Mouse (Mus musculus): ENCODE measurements at regions not wholly inside any gene's neighbourhood (a gene's known extent, or its start where the extent isn't known, plus 50 kb on each side); places are given as distances from the start of the nearest gene placed in this dataset.

DNA sequence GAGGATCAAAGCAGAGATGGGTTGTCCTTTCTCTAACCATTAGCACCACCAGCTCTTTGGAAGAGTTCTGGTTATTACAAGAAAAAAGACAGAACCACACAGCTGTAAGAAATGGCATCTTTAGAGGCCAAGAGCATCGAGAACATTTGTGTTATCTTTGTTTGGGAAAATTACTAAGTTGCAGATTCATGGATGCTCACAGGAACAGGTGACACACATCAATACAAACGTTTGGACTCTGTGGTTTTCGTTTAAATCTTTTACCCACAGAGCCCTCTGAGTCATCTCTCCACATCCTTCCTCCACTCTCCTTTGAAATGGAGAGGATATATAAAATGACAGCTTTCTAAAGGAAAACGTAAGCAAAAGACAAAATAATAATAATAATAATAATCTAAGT lies 184.5 kb upstream of the Ppargc1a start:
- ATAC-seq: no peak

DNA sequence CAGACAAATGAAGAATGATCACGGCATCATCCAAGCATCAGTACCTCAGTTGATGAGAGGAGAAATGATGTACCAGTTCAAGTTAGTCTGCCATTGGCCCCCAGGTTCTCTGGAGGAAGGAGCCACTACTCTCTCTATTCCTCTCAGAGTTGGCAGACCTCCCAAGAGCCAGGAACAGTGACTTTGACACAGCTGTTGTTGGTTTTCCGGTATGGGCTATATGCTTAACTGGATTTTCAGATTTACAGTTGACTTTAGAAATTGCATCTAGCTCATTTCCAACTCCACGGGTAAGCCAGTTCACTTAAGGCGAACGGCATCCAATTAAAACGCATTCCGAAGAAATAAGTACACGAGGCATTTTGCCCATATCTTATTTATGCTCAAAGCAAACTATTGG lies 182.9 kb upstream of the Ppargc1a start:
- no peak for ATAC-seq

DNA sequence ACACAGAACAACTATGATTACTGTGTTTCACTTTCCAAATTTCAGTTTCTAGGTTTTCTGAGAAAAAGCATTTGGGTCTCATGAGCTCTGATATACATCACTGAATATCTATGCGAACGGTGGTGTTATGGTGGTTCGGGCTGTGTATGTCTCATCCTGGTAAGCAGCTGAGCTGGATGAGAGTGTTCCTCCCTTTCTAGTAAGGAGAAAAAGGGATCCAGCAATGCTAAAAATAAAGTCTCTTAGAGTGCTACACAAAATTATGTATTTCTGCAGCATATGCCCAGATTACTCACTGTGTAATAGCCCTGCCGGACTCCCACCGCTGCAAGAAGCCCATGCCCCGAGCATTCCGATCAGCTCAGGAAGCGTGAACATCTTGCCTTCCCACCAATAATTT lies 173.4 kb upstream of the Ppargc1a start:
- ATAC-seq: no peak

DNA sequence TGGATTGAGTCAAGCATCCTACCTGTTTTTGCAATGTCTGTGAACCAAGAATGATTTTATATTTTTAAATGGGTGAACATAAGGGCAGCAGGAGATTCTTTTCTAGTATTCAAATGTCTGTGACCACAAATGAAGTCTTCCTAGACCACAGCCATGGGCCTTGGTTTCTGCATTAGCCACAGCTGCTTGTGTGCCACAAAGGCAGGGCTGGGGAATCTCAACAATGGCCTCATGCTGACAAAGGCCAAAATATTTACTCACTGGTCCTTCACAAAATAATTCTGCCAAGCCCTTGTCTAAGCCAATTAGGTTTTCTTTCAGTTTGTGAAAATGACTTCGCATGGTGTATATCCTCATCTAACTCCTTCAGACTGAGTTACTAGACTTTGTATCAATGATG lies 162.7 kb upstream of the Ppargc1a start:
- ATAC-seq: no peak

DNA sequence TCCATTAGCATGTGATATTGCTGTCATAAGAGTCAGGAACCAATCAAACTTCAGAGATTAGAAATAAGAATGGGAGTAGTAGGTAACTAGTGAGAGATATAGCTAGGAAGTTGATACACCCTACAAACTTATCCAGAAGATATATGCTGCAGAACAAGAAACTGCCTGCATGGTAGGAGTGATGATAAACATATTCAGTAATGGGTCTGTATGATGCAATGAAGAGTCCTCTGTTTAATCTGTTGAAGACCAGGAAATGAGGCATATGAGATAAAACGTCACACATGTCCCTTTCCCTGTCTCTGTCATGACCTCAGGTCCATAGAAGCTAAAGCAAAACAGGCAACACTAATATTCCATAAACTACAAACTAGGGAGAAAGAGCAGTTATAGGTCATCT lies 162.2 kb upstream of the Ppargc1a start:
- no peak for ATAC-seq

DNA sequence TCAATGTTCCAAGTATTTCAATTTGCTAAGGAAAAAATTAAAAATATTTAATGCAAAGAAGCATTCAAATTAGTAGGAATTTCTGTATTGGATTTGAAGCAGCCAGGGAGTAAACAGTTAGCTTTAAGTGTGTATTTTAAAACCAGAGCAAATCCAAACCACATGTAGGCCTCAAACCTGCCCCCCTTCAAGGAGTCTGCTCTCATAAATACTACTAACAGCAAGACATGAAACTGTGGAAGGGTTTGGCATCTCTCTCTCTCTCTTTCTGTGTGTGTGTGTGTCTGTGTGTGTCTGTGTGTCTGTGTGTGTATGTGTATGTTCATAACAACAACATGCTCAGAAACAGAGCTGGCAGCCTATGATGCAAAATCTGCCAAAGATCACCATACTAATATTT lies 159.2 kb upstream of the Ppargc1a start:
- ATAC-seq: no peak

DNA sequence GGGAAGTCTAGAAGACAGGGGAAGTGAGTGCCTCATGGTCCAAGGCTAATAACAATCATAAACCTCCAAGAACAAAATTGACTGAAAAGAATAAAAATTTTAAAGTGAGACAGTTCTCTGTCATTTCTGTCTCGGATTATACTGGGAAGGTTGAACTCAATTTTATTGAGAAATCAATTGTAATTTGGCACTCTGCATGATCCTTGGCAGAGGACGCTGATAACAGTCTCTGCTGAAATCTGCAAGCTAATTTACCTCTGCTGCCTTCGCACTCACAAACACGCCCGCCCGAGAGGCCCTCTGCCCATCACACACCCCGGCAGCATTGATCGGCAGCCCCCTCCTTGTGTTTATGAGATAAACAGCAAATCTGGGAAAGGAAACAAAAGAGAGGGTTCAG lies 151.4 kb upstream of the Ppargc1a start:
- ATAC-seq: no peak

DNA sequence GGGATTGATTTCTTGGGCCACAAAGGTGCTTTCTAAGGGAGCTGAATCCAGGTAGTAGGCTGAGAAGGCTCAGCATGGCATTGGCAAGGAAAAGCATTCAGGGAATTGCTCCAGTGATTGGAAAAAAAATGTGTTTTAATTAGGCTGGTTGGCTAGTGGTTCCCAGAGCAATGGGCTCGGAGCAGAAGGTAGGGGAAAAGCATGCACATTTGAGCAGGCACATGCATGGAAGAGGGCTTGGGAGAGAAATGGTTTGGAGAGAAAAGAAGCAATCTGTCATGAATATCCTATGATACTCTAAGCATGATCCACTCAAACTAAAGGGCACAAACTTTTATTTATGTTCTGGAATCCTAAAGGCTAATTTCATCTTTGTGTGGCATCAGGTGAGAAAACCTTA lies 150.9 kb upstream of the Ppargc1a start:
- no peak for ATAC-seq

DNA sequence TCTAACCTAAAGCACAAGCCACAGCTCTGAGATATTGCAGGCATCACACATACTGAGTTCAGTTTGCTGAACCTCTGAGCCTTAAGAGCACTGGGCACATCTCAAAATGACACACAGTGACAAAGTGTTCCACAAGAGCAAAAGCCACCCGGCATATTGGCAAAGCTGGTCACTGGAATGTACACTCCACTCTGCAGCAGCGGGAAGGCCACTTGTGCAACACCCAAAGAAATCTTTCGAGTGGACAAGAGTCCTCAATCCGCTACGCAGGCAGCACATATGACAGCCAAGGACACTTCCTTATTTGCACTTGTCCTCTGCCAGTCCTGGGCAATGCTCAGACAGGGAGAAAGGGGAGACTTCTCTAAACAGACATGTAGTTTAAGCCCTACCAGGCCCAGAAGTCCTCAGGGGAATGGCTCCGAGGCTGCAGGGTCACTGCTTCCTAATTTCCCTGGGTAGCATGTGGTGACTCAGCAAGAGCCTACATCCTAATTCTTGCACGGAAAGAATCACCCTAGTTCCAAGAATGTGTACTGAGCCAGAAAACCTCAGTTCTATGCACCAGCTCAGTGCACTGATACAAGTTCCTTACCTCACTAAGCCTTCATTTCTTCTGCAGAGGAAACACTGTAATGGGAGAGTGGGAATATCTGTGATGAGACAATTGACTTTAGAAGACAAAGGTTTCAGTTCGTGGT lies 144.5 kb upstream of the Ppargc1a start:
- no peak for ATAC-seq

DNA sequence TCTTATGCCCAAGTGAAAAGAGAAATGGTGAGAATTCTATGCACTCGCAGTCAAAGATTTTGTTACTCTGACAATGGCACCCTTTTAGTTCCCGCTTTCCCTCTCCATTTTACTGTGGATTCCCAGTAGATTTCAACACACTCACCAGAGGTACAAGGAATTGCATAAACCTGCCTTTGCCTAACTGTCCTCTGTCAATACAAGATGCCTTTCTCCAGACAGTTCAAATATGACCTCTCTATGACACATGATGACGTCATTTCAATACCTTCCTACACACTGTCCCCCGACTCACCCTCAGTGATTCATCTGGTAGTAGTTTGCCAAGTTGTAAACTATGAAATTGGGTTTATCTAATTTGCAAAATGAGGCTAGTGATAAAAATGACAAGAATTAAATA lies 143.1 kb upstream of the Ppargc1a start:
- no peak for ATAC-seq

DNA sequence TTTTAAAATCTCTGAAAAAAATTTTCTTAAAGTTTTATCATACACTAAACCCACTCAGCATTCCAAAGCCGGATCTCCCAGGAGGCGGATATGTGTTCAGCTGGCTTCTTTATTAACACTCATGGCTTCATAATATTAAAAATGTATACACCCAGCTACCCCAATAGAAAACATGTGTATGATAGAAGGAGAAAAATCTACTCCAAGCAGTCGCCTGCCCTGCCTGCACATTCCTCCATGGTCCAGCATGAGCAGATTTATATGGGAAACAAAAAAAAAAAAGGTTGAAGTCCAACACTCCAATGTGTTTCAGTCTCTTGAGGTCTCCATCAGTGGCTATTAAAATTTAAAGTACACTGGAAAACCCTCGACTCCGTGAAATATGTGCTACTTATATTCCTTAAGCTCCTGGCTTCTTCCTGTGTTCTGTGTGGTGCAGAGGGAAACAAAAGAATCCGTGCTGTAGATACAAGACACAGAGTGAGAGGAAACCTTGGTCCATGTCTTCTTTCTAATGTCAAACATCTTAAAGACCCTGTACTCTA lies 142.0 kb upstream of the Ppargc1a start:
- no peak for ATAC-seq

DNA sequence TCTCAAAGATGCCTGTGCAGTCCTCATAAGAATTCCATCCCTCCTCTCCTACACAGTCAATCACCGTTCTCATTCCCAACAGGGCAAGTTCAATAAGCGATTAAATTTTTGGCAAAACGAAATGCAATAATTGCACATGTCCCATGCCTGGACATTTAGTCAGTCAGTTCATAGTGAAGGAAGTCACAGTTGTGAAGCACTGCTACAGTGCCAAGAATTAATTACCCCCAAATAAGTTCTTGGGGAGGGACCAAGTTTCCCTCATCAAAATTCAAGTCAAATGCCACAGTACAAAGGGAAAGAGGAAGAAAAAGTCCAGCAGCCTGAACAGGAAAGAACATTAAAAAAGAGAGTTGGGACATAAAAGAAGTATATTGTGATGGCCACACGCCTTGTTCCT lies 112.4 kb upstream of the Ppargc1a start:
- ATAC-seq: no peak

DNA sequence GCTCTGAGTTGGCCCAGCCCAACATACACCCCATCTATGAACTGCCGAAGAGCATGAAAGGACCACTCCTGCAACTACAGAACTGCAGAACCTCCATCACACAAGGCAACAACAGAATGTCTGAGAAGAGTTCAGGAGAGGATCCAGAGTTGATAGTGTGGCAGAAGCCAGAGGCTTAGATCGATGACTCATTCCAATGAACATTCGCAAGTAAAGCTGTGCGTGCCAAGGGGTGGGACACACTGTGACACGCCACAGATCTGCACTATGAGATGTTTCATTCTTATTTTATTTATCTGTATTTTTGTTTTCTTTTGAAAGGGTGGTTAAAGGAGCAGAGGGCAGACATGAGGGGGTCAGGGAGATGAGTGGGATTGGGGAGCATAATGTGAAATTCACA lies 103.7 kb upstream of the Ppargc1a start:
- no peak for ATAC-seq

DNA sequence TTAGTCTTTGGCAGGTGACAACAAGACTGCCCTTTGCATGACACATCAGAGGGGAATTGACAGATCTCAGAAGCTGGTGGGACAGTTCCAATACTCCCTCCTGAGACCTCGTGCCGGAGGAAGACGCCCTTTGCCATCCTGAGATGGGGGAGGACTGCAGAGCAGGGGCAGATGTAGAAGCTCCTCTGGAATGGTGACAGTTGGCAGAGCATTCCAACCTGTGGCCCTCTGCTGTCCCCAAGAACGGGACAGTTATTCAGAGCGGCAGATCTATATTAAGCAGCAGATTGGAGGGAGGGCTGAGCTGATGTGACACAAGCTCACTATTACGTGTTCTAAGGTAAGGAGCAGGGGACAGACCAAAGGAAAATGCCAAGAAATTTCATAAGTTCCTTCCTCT lies 97.7 kb upstream of the Ppargc1a start:
- no peak for ATAC-seq

DNA sequence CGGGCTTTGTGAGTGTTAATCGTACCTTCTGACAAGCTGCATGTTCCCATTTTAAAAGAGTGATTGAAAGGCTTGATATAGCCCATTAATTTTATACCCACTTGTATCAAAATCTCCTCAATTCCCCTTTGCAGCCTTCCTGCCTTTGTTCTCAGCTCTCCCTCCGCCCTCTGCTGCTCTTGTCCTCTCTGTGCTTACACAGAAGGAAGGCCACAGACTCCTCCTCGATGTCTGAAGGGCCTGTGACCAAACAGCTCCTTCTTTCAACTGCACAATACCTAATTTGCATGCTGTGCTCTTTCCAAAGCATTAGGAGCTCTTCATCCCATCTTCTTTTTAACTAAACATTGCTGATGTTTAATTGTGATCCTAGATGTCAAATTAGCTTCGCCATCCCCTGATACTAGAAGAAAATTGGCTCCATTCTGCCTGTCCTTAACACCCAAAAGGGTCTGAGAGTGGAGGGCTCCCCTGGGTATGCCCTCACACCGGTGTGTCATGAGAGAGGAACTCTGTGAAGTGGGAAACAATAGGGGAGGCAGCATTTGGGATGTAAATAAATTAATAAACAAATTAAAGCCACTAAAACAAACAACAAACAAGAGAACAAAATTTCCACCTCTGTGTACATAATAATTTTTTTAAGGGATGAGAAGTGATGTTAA lies 90.8 kb upstream of the Ppargc1a start:
- no peak for ATAC-seq

DNA sequence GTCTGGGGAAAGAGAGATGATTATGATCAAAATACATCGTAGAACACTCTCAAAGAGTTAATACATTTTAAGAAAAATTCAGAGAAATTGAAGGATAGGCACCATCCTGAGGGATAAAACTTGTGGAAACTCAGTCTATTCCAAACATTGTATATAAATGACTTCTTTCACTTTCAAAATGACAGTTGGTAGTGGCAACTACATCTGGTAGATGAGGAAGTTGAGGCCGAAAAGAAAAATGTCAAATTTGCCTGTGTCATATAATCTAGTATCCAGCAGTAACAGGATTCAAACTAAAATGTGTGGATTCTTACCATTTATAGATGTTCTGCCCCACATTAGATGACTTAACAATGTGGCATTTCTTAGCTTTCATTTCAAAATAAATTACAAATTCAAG lies 86.0 kb upstream of the Ppargc1a start:
- ATAC-seq: no peak

DNA sequence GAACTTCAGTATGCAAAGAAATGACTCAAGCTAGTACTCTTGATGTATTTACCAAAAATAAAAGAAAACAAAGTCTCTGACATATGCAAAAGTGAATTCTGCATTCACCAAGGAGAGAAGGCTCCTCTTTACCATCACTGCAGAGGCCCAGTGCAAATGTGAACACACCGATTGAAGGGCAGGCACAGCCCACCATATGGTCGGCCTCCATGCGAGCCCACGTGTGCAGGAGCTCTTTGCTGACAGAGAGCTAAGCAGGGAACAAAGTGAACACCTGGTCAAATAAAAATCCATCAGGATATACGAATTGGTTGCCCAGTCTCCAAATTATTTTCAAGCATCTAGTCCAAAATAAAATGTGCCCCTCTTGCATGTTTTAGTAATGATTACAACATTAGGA lies 56.9 kb upstream of the Ppargc1a start:
- ATAC-seq: no peak

All from CD4-positive, CD25-positive, alpha-beta regulatory T cell, adult 4 months (primary cell).